Mouse (Mus musculus) macrophage (primary cell): ENCODE results near the gene 9430097D07Rik. TPM values are rescaled to one million over a fixed set of nuclear protein-coding genes. Genes with fewer than 3 reads are reported as not detected.
A peak's percentile ranks its signal among the peaks of the same experiment; 100 is the strongest.

Experiments used
- H3K27ac ChIP-seq: fragments of 350-480 bp; formaldehyde crosslinking; 2 replicates; pipeline ENCODE4 v1.9.0; 2021
- H3K36me3 ChIP-seq: fragments of 350-480 bp; formaldehyde crosslinking; 2 replicates; pipeline ENCODE4 v1.9.0; 2021; ENCODE audit errors: inconsistent target
- H3K4me3 ChIP-seq: fragments of 350-480 bp; formaldehyde crosslinking; 2 replicates; pipeline ENCODE4 v1.9.0; 2021; ENCODE audit errors: inconsistent target
- H3K79me2 ChIP-seq: fragments of 350-480 bp; formaldehyde crosslinking; 2 replicates; pipeline ENCODE4 v1.9.0; 2021; ENCODE audit errors: inconsistent target
- WGBS: methylation state at CpG from one replicate; pipeline ENCODE4 v1.1.7; 2026; ENCODE audit warnings: inconsistent platforms; ENCODE audit not compliant: missing documents; 5-methylcytosine and 5-hydroxymethylcytosine counted together
- polyA plus RNA-seq: library from polyadenylated mRNA; stranded (reverse); fragments of 250-400 nt; gene quantifications from 3 replicates; pipeline ENCODE4 v1.2.4, GENCODE M21; 2018; ENCODE audit warnings: inconsistent platforms

Gene 9430097D07Rik
- polyA plus RNA-seq, 1 experiment from 2014 or later = not detected

DNA sequence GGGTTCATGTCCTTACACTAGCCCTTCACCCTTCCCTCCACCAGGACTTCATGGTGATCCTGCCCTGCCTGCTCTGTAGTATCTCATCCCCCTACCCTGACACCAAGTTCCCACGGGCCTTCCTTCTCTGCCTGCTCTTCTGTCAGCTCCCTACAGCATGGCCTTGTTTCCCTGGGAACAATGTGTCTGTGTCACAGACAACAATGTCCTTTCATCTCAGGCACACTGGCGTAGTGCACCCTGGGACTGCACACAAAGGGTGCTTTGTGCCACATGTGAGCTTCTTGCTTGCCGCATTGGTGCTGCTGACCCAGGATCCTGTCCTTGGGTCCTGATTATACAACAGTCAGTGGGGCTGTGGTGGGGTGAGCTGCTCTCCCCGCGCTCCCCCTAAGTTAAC, 15.9 kb downstream of the 9430097D07Rik start:
- Histone ChIP-seq H3K27ac (no peak overlapping the region), H3K79me2 (no peaks in the 10 kb centered on the region), H3K4me3 (no peak overlapping the region), H3K36me3 (no peaks in the 10 kb centered on the region)
- 89% methylated on average over 4 of the region's 5 CpGs for WGBS

DNA sequence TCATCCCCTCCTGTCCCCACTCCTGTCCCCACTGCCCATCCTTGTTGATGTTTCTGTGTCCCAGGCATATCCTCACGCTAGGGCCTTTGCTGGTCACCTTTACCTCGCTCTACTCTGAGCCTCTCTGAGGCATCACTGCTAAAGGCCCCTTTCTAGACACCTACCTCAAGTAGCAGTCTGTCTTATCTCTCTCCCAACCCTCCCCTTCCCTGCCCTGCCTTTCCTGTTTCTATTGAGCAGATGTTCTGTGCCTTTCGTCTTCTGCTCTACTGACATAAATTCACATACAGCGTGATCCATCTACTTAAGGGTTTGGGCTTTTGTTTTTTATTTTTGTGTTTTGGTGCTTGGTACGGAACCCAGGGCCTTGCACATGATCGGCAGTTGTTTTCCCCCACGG, 19.5 kb downstream of the 9430097D07Rik start:
- Histone ChIP-seq H3K36me3 (no peaks in the 10 kb centered on the region), H3K27ac (no peak overlapping the region), H3K79me2 (no peaks in the 10 kb centered on the region), H3K4me3 (no peak overlapping the region)
- WGBS = 81% methylated on average over 7 of the region's 7 CpGs

DNA sequence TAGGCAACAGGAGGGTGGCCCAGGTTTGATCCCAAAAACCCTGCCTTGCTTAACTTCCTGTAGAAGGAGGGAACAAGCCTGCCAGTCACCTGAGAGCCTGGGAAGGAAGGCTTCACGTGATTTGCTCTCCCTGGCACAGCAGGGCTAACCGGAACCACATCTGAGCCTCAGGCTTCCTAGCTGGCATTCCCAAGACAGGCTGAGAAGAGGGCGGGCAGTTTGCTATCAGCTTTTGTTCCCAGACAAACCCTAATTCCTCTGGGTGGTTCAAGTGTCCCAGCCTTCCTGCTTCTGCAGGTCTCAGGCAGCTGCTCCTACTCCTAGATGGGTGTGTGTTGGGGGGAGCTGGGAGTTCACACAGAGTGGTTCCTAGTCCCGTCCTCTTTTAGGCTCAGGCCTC, 20.0 kb downstream of the 9430097D07Rik start:
- H3K4me3 ChIP-seq = no peak overlapping the region
- no peaks in the 10 kb centered on the region for H3K79me2 ChIP-seq
- H3K27ac ChIP-seq = no peak overlapping the region
- H3K36me3 ChIP-seq = no peaks in the 10 kb centered on the region
- WGBS = 88% methylated on average over 4 of the region's 4 CpGs

DNA sequence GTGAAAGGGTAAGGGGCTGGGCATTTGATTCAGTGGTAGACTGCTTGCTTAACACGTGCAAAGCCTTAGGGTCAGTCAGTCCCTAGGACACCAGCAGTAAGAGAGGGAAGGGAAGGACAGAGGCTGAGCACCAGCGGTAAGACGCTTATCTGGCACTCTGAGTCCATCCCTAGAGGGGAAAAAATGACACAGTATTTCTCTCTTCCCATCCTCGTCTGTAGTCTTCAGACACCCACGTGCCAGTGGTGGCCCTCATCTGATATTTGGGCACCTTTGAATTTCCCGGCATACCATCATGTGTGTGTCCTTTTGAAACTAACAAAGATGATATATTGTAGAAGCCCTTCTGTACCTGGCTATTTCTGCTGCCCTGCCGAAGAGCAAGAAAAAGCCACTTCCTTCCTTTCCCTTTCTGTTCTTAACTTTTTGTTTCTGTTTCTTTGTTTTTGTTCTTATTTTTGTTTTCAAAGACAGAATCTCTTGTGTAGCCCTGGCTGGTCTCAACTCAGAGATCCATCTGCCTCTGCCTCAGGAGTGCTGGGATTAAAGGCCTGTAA, 21.8 kb downstream of the 9430097D07Rik start:
- no peak overlapping the region for H3K27ac ChIP-seq
- H3K36me3 ChIP-seq = no peaks in the 10 kb centered on the region
- H3K4me3 ChIP-seq = no peak overlapping the region
- whole genome bisulfite sequencing = 16% methylated on average over 7 of the region's 7 CpGs
- no peaks in the 10 kb centered on the region for H3K79me2 ChIP-seq

DNA sequence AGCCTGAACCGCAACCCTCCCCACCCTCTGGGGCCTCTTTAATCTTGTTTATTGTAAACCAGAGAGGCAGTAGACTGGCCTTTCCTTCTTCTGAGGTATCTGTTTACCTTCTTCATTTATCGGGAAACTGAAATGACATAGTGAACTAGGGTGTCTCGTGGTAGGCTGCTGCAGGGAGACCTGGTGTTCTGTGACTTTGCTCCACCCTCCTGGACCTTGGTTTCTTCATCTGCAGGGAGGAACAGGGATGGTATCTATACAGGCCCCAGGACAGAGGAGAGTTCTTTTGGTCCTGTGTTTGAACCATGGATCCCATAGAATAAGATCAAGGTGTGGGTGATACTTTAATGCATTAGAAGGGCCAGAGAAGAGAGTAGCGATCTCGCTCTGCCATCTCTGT, 24.2 kb downstream of the 9430097D07Rik start:
- 99% methylated on average over 5 of the region's 5 CpGs for WGBS
- Histone ChIP-seq H3K79me2 (no peaks in the 10 kb centered on the region), H3K27ac (no peak overlapping the region), H3K4me3 (no peak overlapping the region), H3K36me3 (no peaks in the 10 kb centered on the region)

DNA sequence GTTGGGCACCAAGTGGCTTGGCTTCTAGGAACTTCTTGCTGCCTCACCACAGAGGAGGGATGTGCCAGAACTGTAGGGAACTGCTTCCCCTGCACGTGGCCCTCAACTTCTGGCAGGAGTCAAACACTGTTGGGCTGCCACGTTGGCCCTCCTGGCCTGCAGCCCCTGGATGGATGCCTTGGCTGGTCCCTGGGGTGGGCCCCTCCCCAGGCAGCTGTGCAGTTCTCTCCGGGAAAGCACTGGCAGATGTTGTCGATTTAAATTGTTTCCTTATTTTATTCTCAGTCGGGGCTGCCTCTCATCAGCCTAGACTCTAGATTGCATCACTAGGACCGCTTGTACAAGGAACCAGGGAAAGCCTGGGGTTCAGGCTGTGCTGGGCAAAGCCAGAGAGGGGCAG, 25.7 kb downstream of the 9430097D07Rik start:
- Histone ChIP-seq H3K27ac (no peak overlapping the region), H3K36me3 (no peaks in the 10 kb centered on the region), H3K79me2 (no peaks in the 10 kb centered on the region), H3K4me3 (no peak overlapping the region)
- WGBS = 4% methylated on average over 6 of the region's 6 CpGs

DNA sequence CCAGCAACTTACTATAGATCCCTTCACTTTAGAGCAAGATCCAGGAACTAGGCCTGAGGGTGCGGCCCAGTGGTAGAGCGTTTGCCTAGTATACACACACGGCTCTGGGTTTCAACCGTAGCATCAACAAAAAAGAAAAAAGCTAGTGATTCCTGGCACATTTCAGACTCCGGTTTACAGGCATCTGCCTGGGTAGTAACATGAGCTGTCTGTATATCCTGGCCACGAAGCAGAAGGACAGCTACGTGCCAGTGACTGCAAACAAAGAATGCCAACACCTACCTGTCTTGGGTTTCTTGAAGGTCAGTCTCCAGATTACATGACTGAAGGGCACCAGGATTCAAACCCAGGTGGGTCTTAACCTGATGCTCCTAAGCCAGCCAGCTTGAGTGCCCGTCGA, 26.3 kb downstream of the 9430097D07Rik start:
- 92% methylated on average over 9 of the region's 9 CpGs for WGBS
- H3K27ac ChIP-seq = no peak overlapping the region

DNA sequence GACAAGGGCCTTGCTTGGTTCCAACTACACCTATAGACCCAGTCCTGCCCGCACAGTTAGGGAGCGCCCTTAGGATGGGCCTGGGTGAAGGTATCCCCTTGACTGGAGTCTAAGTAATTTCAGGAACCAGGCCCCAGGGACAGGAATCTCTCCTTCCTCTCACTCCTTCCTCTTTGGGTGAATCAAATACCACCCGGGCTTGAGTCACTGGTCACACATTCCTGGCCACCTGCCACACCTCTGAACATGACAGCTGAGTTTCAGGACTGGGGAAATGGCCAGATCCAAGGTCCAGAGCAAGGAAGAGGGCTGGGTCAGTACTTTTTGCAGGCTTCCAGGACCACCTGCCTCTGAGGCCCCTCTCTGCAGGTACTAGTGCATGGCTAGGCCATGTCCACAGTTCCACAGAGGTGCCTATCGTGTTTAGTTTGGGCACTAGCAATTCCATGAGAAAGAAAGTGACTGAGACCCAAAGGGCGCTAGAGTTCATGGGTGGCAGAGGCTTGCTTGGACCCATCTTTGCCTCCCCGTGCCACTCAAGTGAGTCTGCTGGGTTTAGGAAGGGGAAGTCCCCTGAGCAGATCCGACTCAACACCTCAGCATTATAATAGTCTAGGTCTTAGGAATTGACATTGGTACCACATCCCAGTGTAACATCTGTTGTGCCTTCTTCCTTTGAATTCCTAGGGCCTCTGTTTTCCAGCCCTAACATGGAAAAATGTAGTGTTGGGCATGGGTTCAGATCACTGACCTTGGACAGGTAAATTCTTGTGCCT, 27.3 kb downstream of the 9430097D07Rik start:
- Histone ChIP-seq H3K27ac (peak overlapping the region; percentile 53), H3K79me2 (no peaks in the 10 kb centered on the region), H3K36me3 (no peaks in the 10 kb centered on the region), H3K4me3 (no peak overlapping the region)
- WGBS = 54% methylated on average over 7 of the region's 7 CpGs

More for the DNA sequence above, 26.3 kb downstream of the 9430097D07Rik start:
- H3K79me2 ChIP-seq = no peaks in the 10 kb centered on the region
- no peak overlapping the region for H3K4me3 ChIP-seq
- H3K36me3 ChIP-seq = no peaks in the 10 kb centered on the region

DNA sequence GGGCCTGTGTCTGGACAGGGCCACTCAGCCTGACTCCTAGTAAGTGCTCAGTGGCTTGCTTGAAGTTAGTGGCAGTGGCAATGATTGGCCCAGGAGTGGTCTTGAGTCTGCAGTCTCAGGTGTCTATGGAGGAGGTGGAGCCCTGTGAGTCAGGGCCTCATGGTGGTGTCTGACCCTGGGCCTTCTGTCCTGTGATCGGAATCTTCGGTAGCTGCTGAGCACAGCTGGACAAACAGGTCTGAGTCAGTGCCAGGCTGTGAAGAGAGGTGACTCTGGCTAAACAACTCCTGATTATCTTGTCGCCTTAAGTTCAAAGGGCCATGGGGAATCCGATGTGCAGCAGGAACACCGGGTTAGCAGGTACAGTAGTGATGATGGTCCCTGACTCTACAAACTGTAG, 28.1 kb downstream of the 9430097D07Rik start:
- 94% methylated on average over 5 of the region's 5 CpGs for WGBS

DNA sequence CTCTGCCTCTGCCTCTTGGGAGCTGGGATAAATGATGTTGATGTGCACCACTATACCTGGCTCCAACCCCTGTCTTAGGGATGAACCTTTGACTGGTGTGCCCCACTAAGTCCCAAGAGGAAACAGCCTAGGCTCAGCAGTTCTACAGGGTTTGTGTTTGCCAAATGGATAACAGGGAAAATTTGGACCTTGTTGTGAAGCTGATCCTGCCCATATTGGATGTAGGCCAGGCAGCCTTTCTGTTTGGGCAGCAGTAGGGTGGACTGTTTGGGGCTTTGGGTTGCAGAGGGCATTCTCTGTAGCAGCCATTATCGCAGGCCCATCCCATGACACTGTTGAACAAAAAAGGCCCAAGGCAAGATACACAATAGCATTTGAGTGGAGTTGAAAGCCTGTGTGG, 28.5 kb downstream of the 9430097D07Rik start:
- WGBS = 100% methylated on average over 1 of the region's 1 CpGs
- Histone ChIP-seq H3K27ac (peak overlapping the region; percentile 53), H3K4me3 (no peak overlapping the region), H3K79me2 (no peaks in the 10 kb centered on the region), H3K36me3 (no peaks in the 10 kb centered on the region)

More for the DNA sequence above, 28.1 kb downstream of the 9430097D07Rik start:
- peak overlapping the region; percentile 53 for H3K27ac ChIP-seq
- no peaks in the 10 kb centered on the region for H3K36me3 ChIP-seq
- H3K4me3 ChIP-seq = no peak overlapping the region
- no peaks in the 10 kb centered on the region for H3K79me2 ChIP-seq

DNA sequence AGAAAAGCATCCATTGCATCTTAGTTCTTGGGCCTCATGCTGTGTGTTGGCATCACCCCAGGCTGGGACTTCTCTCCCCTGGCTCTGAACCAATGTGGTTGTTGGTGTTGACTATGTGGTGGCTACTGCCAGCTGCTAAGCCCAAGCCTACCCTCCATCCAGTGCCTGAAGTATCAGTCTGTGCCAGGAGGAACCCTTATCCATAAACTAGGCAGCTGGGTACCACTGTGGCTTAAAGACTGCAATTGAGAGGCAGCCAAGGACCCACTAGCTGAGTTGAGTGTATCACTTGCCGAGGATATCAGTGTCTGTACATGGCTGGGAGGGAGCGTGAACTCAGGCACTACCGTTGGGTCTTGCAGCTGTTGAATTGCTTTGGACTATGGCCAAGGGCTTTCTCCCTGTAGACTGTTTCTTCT, 32.4 kb downstream of the 9430097D07Rik start:
- H3K4me3 ChIP-seq = no peak overlapping the region
- no peak overlapping the region for H3K27ac ChIP-seq
- H3K36me3 ChIP-seq = no peaks in the 10 kb centered on the region
- H3K79me2 ChIP-seq = no peaks in the 10 kb centered on the region
- 86% methylated on average over 3 of the region's 3 CpGs for WGBS

DNA sequence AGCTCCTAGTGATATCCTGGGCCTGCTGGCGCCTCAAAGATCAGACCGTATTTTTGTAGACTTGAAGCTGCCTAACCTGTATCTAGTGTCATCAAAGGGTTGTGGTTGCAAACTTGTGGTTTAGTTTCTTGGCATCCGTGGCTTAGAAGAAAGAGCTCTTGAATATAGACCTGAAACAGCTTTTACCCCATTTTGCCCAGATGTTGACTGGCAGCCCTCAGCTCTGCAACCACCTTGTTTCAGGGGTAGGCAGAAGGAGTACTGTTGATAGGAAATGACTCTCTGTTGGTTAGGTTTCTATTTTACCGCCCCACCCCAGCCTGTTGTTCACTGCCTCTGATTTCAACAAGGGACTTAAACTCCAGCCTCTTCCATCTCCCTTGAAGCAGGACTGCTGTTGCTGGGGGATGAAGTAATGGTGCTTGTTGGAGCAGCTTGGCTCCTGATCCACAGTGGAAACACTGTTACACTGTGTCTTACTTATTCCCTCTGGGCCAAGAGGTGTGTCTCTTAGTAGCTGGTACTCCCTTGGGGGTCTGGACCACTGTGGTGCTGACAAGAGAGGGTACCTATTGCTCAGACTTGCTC, 33.4 kb downstream of the 9430097D07Rik start:
- H3K4me3 ChIP-seq = no peak overlapping the region
- no peak overlapping the region for H3K27ac ChIP-seq
- no peaks in the 10 kb centered on the region for H3K36me3 ChIP-seq
- WGBS = 52% methylated on average over 4 of the region's 4 CpGs
- no peaks in the 10 kb centered on the region for H3K79me2 ChIP-seq

DNA sequence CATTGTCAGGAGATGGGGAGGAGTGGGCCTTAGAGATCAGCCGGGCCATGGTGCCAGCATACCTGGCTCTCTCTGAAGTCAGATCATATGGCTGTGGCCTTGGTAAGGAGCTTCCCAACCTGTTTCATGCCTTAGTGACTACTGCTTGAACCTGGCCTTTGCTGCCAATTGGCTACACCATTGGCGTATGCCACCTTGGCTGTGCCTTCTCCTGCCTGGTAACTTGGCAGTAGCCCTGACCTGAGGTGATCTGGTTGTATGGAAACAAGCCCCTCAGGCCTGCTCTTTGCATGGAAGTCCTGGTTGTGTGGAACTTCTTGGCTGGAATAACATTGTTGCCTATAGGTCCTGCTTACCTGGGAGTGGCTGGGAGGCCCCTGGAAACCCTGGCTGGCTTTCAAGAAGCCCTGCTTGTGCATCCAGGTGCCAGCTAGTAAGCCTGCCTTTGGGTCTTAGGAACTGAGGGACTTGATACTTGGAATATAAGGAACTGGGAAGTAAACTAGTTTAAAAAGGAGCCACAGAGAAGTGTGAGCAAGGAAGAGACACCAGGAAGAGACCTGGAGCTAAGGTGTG, 34.1 kb downstream of the 9430097D07Rik start:
- Histone ChIP-seq H3K36me3 (no peaks in the 10 kb centered on the region), H3K79me2 (no peaks in the 10 kb centered on the region), H3K4me3 (no peak overlapping the region), H3K27ac (no peak overlapping the region)
- WGBS = 89% methylated on average over 2 of the region's 2 CpGs

DNA sequence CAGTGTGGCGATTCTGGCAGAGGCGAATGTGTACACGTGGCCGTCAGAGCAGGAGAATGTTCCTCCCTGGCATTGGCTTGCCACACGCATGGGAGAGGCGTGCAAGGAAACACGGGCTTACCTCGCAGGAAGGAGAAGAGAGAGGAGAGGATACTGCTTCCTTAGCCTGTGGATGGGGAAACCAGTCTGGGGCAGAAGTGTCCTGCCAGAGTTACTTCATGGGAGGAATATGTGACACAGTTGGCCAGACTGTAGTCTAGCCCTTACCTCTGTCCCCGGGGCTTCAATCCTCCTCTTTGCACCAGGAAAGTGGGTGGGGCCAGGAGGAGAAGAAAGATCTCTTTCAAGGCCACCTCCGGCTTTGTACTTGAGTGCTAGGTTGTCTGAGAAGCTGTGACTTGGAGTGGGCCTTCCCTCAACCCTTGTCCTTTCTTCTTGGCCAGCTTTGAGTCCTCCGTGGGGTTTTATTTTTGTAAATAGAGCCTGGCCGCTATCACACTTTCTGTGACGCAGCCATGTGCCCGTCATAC, 36.0 kb downstream of the 9430097D07Rik start:
- 77% methylated on average over 14 of the region's 14 CpGs for WGBS
- no peak overlapping the region for H3K27ac ChIP-seq
- no peaks in the 10 kb centered on the region for H3K79me2 ChIP-seq
- no peak overlapping the region for H3K4me3 ChIP-seq
- H3K36me3 ChIP-seq = no peaks in the 10 kb centered on the region

DNA sequence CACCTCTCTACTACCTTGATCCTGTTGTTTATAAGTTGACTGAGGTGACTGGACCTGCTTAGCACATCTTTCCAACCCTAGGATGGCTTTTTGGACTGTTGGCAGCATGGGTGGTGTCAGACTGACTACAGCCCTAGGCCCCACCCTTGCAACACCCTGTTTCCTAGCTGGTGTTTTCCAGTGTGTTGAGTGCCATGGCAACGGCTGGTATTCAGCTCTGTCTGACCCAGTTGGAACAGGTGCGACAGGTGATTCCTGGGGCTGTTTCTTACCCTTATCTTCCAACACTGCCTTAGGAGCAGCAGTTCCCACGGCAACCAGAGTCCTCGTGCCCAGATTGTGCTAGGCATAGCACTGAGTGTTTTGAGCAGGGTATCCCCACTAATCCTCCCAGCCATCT, 37.0 kb downstream of the 9430097D07Rik start:
- Histone ChIP-seq H3K27ac (no peak overlapping the region), H3K4me3 (no peak overlapping the region)

More for the DNA sequence above, 37.0 kb downstream of the 9430097D07Rik start:
- Histone ChIP-seq H3K36me3 (no peaks in the 10 kb centered on the region), H3K79me2 (no peaks in the 10 kb centered on the region)
- WGBS = 88% methylated on average over 4 of the region's 4 CpGs
